Mouse (Mus musculus) midbrain, embryonic 11.5 days (tissue): ENCODE measurements around the gene Batf. TPM values are rescaled to one million over a fixed set of nuclear protein-coding genes. Genes with fewer than 3 reads are reported as not detected.
A peak's percentile ranks its signal among the peaks of the same experiment; 100 is the strongest.
"Not testable (repeated sequence)": the region's sequence is repeated elsewhere in the genome, so short reads cannot be mapped to it uniquely, and the experiment has no call there.

Experiments used
- ATAC-seq: fragments of 200-750 bp; cut with Nextera tagmentation; 2 replicates; pipeline ENCODE4 v1.8.0; 2017; ENCODE audit warnings: moderate TSS enrichment, moderate library complexity; ENCODE audit not compliant: low FRiP score
- DNase-seq: peaks from one replicate; pipeline ENCODE4 v3.0.0; 2015; ENCODE audit warnings: low spot score; ENCODE audit errors: missing footprints
- H3K27ac ChIP-seq: fragments of 300-500 bp; sonication (generic); 2 replicates; pipeline ENCODE4 v1.5.1; 2014; ENCODE audit warnings: low read depth, low read length
- H3K27me3 ChIP-seq: fragments of 300-500 bp; sonication (generic); 2 replicates; pipeline ENCODE4 v1.6.1; 2014; ENCODE audit warnings: mild to moderate bottlenecking, low read length, moderate library complexity, mixed read lengths; ENCODE audit not compliant: control insufficient read depth, insufficient read depth
- H3K36me3 ChIP-seq: fragments of 300-500 bp; sonication (generic); 2 replicates; pipeline ENCODE4 v1.6.1; 2014; ENCODE audit warnings: mild to moderate bottlenecking, low read length, moderate library complexity, mixed read lengths; ENCODE audit not compliant: control insufficient read depth, insufficient read depth
- H3K4me1 ChIP-seq: fragments of 300-500 bp; sonication (generic); 2 replicates; pipeline ENCODE4 v1.6.1; 2014; ENCODE audit warnings: low read length; ENCODE audit not compliant: control insufficient read depth, insufficient read depth
- H3K4me2 ChIP-seq: fragments of 300-500 bp; sonication (generic); 2 replicates; pipeline ENCODE4 v1.6.1; 2014; ENCODE audit warnings: mild to moderate bottlenecking, moderate library complexity
- H3K4me3 ChIP-seq: fragments of 300-500 bp; sonication (generic); 2 replicates; pipeline ENCODE4 v1.5.1; 2014; ENCODE audit warnings: low read depth, low read length
- H3K9ac ChIP-seq: fragments of 300-500 bp; sonication (generic); 2 replicates; pipeline ENCODE4 v1.6.1; 2014; ENCODE audit warnings: low read length
- H3K9me3 ChIP-seq: fragments of 300-500 bp; sonication (generic); 2 replicates; pipeline ENCODE4 v1.6.1; 2016; ENCODE audit warnings: low read length; ENCODE audit not compliant: control insufficient read depth
- WGBS: fragments of 180-500 bp; shearing (Covaris S2); extraction: QIAGEN DNeasy Blood & Tissue Kit; methylation state at CpG from one replicate; pipeline ENCODE4 v1.1.7; 2014; 5-methylcytosine and 5-hydroxymethylcytosine counted together
- polyA plus RNA-seq: library from polyadenylated mRNA; unstranded; fragments of >200 nt; fragmentation: Nextera tagmentation; extraction: Ambion mirVana; gene quantifications from 2 replicates; pipeline ENCODE4 v1.2.1, GENCODE M21; 2014

Batf gene
- polyA plus RNA-seq, 1 experiment from 2014 or later: 1.7 TPM

DNA sequence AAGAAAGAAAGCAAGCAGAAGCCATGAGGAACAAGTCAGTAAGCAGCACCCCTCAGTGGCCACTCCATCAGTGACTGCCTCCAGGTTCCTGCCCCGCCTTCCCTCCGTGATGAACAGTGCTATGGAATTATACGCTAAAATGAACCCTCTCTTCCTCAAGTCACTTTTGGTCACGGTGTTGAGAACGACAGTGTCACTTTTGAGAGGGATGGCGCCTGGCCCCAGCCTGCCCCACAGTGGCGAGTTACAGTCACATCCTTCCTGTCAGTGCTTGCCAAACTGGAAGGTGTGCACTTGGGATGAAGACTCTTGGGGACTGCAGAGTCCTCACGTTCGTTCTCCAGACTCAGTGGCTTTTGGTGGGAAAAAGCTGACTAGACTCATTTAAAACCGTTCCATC, 39.1 kb upstream of the Batf start:
- Histone ChIP-seq H3K4me3 (no peak overlapping the region), H3K27ac (no peak overlapping the region), H3K27me3 (no peaks in the 10 kb centered on the region), H3K36me3 (no peaks in the 10 kb centered on the region), H3K9ac (no peak overlapping the region), H3K4me2 (no peak overlapping the region), H3K4me1 (no peaks in the 10 kb centered on the region), H3K9me3 (no peaks in the 10 kb centered on the region)
- ATAC-seq (no peak), DNase-seq (peak; percentile 59)
- 52% methylated on average over 10 of the region's 10 CpGs for WGBS

DNA sequence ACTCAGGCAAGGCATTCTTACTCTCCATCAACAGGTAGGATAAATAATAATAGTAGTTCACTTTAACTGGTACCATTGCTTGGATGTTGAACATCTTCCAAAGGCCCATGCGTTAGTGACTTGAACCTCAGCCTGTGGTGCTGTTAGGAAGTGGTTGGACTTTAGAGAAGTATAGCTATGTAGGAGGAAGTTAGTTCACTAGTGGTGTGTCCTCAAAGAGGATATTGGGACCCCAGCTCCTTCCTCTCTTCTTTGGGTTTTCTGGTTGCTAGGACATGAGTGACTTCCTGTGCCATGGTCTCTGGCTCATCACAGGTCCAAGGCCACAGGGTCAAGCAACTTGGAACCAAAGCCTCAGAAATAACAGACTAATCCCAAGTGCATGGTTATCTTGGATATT, 38.5 kb upstream of the Batf start:
- 85% methylated on average over 1 of the region's 1 CpGs for WGBS
- Histone ChIP-seq H3K9me3 (no peaks in the 10 kb centered on the region), H3K4me2 (no peak overlapping the region), H3K27me3 (no peaks in the 10 kb centered on the region), H3K27ac (no peak overlapping the region), H3K4me3 (no peak overlapping the region), H3K36me3 (no peaks in the 10 kb centered on the region), H3K9ac (no peak overlapping the region), H3K4me1 (no peaks in the 10 kb centered on the region)
- ATAC-seq (no peak), DNase-seq (no peak)

- WGBS: 33% methylated on average over 2 of the region's 2 CpGs
- Histone ChIP-seq H3K27me3 (no peaks in the 10 kb centered on the region), H3K9me3 (no peaks in the 10 kb centered on the region), H3K36me3 (no peaks in the 10 kb centered on the region), H3K4me1 (no peaks in the 10 kb centered on the region; the same call in none of the 2 replicates), H3K4me3 (no peak overlapping the region), H3K9ac (no peak overlapping the region), H3K4me2 (no peak overlapping the region), H3K27ac (no peak overlapping the region)
- DNase-seq (no peak), ATAC-seq (no peak)
Observed at GRCm38 (mm10) chr12:85659319-85659718, 27.1 kb upstream of the Batf start.

GRCm38 (mm10) chr12:85660855-85661254, 25.6 kb upstream of the Batf start:
- H3K27me3 ChIP-seq: no peaks in the 10 kb centered on the region
- H3K4me1 ChIP-seq: no peaks in the 10 kb centered on the region; the same call in none of the 2 replicates
- H3K9me3 ChIP-seq: no peaks in the 10 kb centered on the region
- WGBS: 91% methylated on average over 12 of the region's 12 CpGs
- H3K36me3 ChIP-seq: no peaks in the 10 kb centered on the region
- ATAC-seq (no peak), DNase-seq (no peak)
- no peak overlapping the region for H3K27ac ChIP-seq
- no peak overlapping the region for H3K9ac ChIP-seq
- H3K4me3 ChIP-seq: no peak overlapping the region
- H3K4me2 ChIP-seq: no peak overlapping the region

DNA sequence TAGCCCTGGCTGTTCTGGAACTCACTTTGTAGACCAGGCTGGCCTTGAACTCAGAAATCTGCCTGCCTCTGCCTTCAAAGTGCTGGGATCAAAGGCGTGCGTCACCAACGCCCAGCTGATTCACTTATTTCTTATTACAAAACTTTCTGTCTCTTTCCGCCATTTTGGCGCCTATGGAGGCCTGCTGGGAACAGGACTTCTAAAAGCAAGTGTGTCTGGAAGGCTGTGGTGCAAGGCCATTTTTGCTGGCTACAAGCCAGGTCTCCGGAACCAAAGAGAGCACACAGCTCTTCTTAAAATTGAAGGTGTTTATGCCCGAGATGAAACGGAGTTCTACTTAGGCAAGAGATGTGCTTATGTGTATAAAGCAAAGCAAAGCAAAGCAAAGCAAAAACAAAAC, 24.2 kb upstream of the Batf start:
- not testable (repeated sequence) for H3K9ac ChIP-seq, H3K9me3 ChIP-seq, H3K27ac ChIP-seq, H3K4me1 ChIP-seq, H3K27me3 ChIP-seq, DNase-seq, H3K4me3 ChIP-seq, ATAC-seq, H3K36me3 ChIP-seq, H3K4me2 ChIP-seq
- 92% methylated on average over 8 of the region's 8 CpGs for WGBS

GRCm38 (mm10) chr12:85662896-85663295, 23.6 kb upstream of the Batf start:
- Histone ChIP-seq H3K36me3 (no peaks in the 10 kb centered on the region), H3K27ac (no peak overlapping the region), H3K4me2 (no peak overlapping the region), H3K4me3 (no peak overlapping the region), H3K9me3 (no peaks in the 10 kb centered on the region), H3K27me3 (no peaks in the 10 kb centered on the region), H3K4me1 (no peaks in the 10 kb centered on the region; the same call in none of the 2 replicates), H3K9ac (no peak overlapping the region)
- DNase-seq (peak; percentile 94), ATAC-seq (0 out of 2 replicates have a peak, but pooled peaks have one; percentile 55)
- WGBS: 12% methylated on average over 9 of the region's 9 CpGs

- Histone ChIP-seq H3K4me2 (no peak overlapping the region), H3K4me1 (no peaks in the 10 kb centered on the region), H3K9ac (no peak overlapping the region), H3K9me3 (no peaks in the 10 kb centered on the region), H3K27me3 (no peaks in the 10 kb centered on the region), H3K36me3 (no peaks in the 10 kb centered on the region), H3K4me3 (no peak overlapping the region), H3K27ac (no peak overlapping the region)
- ATAC-seq (no peak), DNase-seq (no peak)
- WGBS: 93% methylated on average over 8 of the region's 8 CpGs
Observed at GRCm38 (mm10) chr12:85666112-85666511, 20.4 kb upstream of the Batf start.

- no peak for DNase-seq
- WGBS: 92% methylated on average over 7 of the region's 7 CpGs
- Histone ChIP-seq H3K4me2 (no peak overlapping the region), H3K9me3 (no peaks in the 10 kb centered on the region), H3K27ac (no peak overlapping the region), H3K4me3 (no peak overlapping the region), H3K9ac (no peak overlapping the region), H3K27me3 (no peaks in the 10 kb centered on the region), H3K36me3 (no peaks in the 10 kb centered on the region), H3K4me1 (no peaks in the 10 kb centered on the region)
- no peak for ATAC-seq
Observed at GRCm38 (mm10) chr12:85667071-85667470, 19.4 kb upstream of the Batf start.

DNA sequence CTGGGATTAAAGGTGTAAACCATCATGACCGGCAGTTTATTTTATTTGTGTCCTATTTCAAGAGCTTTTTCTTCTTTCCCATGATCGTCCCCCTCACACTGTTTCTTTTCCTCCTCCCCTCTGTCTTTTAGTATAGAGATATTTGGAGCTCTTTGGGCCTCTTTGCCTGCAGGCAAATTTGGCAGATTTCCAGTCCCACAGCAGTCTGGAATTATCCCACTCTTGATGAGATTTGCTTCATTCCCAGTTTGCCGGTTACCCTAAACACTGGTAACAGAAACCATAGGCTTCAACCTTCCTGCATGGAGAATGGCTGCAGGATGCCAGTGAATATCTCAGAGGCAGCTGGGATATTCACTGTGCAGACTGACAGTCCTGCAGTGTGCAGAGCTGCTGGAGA, 17.8 kb upstream of the Batf start:
- Histone ChIP-seq H3K36me3 (no peaks in the 10 kb centered on the region), H3K4me1 (no peaks in the 10 kb centered on the region), H3K27ac (no peak overlapping the region), H3K4me2 (no peak overlapping the region), H3K27me3 (no peaks in the 10 kb centered on the region), H3K9me3 (no peaks in the 10 kb centered on the region), H3K9ac (no peak overlapping the region), H3K4me3 (no peak overlapping the region)
- no peak for ATAC-seq
- DNase-seq: no peak
- 83% methylated on average over 3 of the region's 3 CpGs for WGBS

DNA sequence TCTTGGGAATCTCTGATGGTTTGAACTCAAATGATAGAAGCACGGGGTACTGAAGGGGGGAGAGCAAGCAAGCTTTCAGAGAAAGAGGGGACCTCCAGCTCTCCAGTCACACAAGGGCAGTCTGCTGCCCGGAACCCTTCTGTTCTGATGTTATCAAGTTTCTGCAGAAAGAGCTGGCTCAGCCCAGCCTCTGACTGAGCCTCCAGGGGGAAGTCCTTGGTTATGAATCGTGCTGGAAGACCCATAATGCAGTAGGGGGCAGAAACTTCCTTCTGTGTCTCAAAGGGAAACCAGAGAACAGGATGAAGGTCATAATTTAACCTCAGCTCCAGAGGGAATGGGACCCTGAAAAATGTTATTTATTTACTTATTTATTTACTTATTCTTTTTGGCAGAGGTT, 16.4 kb upstream of the Batf start:
- H3K9me3 ChIP-seq: no peaks in the 10 kb centered on the region
- 80% methylated on average over 3 of the region's 3 CpGs for WGBS
- H3K9ac ChIP-seq: no peak overlapping the region
- DNase-seq (no peak), ATAC-seq (no peak)
- no peaks in the 10 kb centered on the region for H3K27me3 ChIP-seq
- H3K4me3 ChIP-seq: no peak overlapping the region
- no peak overlapping the region for H3K27ac ChIP-seq
- H3K36me3 ChIP-seq: no peaks in the 10 kb centered on the region
- no peak overlapping the region for H3K4me2 ChIP-seq
- H3K4me1 ChIP-seq: no peaks in the 10 kb centered on the region
